Mouse (Mus musculus) gastrocnemius, postnatal 14 days (tissue): ENCODE data around the gene 2010111I01Rik. TPM values are rescaled to one million over a fixed set of nuclear protein-coding genes. Genes with fewer than 3 reads are reported as not detected.
A peak's percentile ranks its signal among the peaks of the same experiment; 100 is the strongest.

Source experiments
- DNase-seq: peaks from one replicate; pipeline ENCODE4 v3.0.0; 2021; ENCODE audit warnings: mixed read lengths
- intact Hi-C: fragments of 180-260 bp; cut with DNase I; formaldehyde crosslinking; loops from one replicate; pipeline ENCODE4 v1.15.1; 2025; ENCODE audit warnings: low total_unique reads
- total RNA-seq, 2 experiments: library from RNA; stranded (reverse); gene quantifications; 2 replicates each; pipeline ENCODE4 v1.2.3; 2021

The 2010111I01Rik gene
- total RNA-seq, 2 experiments from 2014 or later: 54.1 to 54.3 TPM

- DNase-seq: no peak
- intact Hi-C loops: no loop called here
These were observed 295.4 kb downstream of the 2010111I01Rik start for GRCm38 (mm10) chr13:63260133-63260532.

DNA sequence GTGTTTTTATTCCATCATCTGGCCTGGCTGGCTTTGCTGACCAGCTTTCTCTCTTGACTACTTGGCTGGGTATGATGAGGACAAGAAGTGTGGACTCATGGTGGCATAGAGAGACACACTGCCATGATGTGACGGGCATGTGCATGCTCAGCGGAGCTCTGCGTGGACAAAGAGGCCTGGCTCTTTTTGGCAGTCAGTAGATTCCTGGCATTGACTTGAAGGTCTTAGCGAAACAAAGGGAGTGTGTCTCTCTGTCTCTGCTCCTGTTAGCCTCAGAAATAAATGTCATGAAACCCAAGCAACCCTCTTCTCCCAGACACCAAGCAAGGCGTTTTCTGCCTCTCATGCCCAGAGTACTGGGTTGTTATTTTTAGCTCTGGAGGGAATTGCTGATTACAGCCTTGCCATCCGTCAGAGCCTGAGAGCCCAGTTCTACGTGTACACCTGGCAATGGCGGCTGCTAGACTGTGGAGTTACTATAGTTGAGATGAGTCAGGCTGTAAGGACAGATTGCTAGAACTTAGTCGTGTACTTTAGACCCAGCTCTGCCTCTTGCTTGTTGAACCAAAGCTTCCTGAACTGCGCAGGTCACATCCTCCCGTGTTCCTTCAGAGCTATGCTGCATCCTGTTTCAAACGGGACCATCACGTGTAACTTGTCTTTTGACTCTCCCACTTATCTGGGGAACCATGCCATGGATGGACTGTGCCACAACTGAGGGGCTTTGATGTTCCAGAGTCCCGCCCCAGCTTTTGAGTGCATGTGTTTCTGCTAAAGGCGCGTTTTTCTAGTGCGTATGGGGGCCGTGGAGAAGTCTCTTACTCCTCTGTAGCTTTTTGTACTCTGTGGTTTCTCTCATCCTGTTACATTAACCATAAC is 296.3 kb downstream of the 2010111I01Rik start:
- no peak for DNase-seq
- intact Hi-C loops: no loop called here

DNA sequence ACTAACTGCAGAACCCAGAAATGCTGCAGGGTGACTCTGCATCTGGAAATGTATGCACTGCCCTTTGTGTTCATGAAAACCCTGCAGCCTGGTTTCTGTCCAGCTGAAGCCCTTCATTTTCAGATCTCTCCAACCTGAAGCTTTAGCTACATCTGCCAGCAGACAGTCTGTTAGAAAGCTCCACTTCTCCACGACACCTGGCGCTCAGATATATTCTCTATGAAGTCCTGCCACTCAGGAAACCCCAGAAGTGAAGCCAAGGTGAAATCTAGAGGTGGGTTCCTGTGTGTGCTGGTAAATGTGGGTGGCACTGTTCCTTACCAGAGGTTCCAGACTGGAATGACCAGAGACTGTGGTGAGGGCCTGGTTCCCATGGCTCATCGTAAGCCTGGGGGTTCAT is 297.0 kb downstream of the 2010111I01Rik start:
- DNase-seq: no peak
- intact Hi-C loops: no loop called here

GRCm38 (mm10) chr13:63262168-63262957 is 297.7 kb downstream of the 2010111I01Rik start:
- no peak for DNase-seq
- intact Hi-C loops: no loop called here

GRCm38 (mm10) chr13:63268371-63268770 is 303.7 kb downstream of the 2010111I01Rik start:
- intact Hi-C loops: no loop called here
- DNase-seq: no peak

GRCm38 (mm10) chr13:63268776-63269175 is 304.1 kb downstream of the 2010111I01Rik start:
- DNase-seq: no peak
- intact Hi-C loops: no loop called here

DNA sequence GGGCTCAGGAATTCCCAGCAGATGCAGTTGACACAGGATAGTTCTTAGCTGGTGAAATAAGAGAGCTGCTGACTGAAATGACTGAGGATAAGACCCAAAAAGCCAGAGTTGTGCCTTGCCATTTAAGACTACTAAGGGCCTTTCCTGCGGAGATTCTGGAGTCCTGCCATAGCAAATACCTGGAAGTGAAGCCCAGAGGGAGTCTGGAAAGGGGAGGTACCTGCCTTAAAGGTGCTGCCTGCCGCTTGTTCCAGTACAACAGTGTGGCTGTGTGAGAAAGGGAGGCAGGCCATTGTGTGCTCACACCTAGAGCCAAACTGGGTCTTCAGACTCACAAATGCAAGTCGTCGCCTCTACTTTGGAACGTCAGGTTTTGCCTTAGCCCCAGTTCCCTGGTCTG is 305.5 kb downstream of the 2010111I01Rik start:
- intact Hi-C loops: no loop called here
- DNase-seq: no peak

DNA sequence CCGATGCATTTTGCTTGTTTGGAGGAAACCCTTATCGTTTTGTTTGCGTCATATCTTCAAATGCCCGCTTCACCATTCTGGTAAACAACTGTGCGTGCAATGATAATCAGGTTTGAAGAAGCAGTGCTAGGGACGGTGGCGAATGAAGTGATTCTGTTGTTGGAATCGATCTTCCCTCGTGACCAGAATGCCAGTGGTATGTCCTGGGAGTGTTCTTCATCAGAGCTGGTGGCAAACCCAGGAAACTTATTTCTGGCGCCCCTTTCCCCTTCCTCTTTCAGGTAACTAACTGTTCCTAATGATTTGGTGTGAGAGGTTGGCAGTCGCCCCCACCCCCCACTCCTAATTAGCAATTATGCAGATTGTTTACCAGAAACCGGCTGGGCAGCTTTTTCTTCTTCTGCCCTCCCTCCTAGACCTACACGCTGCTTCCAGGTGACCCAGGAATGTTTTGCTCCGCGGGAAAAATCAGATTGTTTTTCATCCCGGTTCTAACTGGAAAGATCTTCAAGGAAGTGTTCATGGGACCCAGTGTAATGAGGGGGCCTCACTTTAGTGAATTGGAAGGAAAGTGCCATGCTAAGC is 307.4 kb downstream of the 2010111I01Rik start:
- intact Hi-C loops: no loop called here
- DNase-seq: no peak

GRCm38 (mm10) chr13:63272602-63273229 is 308.0 kb downstream of the 2010111I01Rik start:
- DNase-seq: peak; percentile 66
- intact Hi-C loops: no loop called here

DNA sequence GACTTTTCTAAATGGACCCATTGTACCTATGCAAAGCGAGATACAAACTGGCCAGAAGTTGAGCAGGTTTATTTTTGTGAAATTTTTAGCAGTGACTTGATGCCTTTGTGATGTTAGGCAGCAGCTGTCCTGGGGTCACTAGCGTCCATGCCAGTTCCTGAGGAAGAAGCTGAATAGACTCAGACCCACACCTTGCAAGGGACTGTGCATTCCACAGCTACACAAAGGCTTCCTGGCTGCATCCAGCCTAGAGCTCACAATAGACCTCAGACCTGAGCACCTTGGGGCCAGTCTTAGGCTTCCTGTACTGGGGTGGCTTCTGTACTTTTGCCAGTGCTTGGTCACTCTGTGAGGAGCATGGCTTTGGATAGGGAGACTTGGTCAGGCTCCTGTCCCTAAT is 309.2 kb downstream of the 2010111I01Rik start:
- intact Hi-C loops: no loop called here
- DNase-seq: no peak

DNA sequence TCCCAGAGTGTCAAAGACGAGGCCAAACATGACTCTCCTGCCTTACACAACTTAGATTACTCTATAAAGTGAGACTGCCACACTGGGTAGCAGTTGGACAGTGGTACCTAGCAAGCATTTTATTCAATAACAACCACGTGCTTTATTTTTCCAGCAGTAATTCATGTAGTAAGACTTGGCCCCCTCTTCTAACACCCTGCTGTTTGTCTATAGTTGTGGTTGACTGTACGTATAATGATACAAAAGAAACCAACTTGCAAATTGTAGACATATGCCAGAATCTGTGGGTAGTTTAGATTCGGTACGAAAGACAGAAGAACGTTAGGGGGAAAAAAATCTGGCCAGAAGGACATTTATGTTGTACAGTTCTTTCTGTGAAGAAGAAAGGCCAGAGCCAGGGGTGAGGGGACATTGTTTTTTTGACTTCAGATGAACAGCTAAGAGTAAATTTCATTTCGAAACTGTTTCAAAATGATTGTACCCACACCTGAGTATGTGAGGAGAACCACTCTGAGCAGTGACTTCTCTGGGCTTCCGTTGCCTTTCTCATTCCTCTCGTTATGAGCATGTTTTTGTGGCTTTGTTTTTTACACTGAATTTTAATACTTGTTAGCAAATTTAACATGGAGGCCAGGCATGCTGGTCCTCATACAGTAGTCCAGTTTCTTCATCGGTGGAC is 309.9 kb downstream of the 2010111I01Rik start:
- DNase-seq: no peak
- intact Hi-C loops: no loop called here

DNA sequence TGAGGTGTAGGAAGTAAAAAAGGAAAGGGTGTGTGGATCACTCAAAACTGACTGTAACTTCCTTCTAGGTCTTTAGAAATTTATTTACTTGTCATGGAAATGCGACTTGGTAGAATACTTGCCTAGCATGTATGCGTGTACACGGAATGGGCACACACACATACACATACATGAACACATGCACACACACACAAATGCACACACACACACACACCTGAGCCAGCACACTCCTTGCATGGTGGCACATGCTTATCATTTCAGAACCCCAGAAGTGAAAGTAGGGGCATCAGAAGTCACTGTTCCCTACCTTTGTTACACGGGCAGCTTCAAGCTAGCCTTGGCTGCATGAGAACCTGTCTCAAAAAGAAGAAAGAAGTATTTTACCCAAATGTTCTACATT is 311.7 kb downstream of the 2010111I01Rik start:
- intact Hi-C loops: no loop called here
- no peak for DNase-seq

DNA sequence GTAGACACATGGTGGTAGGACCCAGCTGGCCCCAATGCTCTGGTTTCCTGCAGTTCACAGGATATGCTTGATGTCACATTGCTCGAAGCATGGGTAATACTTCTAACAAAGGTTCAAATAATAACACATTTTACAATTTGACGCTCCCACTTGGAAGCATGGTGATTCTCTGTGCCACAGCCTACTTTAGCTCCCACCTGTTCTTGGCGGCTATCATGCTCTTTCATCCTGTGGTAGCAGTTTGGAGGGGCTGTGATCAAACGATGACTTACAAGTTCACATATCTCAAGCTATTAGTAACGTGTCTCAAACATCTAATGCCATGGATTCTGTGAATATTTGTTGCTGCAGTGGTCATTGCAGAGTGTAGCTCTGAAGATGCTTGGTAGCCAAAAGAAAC is 312.6 kb downstream of the 2010111I01Rik start:
- intact Hi-C loops: no loop called here
- DNase-seq: no peak

- intact Hi-C loops: no loop called here
- DNase-seq: no peak
These were observed 313.5 kb downstream of the 2010111I01Rik start for GRCm38 (mm10) chr13:63278141-63278631.

- intact Hi-C loops: no loop called here
- peak; percentile 63 for DNase-seq
These were observed 314.2 kb downstream of the 2010111I01Rik start for GRCm38 (mm10) chr13:63278796-63279475.

- intact Hi-C loops: no loop called here
- no peak for DNase-seq
These were observed 315.1 kb downstream of the 2010111I01Rik start for GRCm38 (mm10) chr13:63279807-63280206.

GRCm38 (mm10) chr13:63280344-63280743 is 315.7 kb downstream of the 2010111I01Rik start:
- intact Hi-C loops: no loop called here
- DNase-seq: no peak

DNA sequence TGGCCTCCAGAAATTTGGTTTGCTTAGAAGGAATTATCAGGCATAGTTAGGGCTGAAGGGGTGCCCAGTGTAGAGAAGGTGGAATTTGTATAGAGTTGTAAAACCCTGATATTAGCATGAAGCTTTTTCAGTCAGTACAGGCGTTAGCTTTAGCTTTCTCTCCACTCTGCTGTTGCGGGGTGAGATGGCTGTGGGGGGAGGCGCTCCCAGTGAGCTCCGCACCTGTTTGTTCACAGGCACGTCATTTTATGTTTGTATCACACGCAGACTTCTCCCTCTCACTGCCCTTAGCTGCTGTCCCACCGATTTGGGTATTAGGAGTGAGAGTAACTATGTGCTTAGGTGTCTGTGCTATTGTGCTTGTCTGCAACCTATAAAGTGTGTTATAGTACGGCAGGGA is 316.5 kb downstream of the 2010111I01Rik start:
- intact Hi-C loops: no loop called here
- no peak for DNase-seq

GRCm38 (mm10) chr13:63283236-63283635 is 318.5 kb downstream of the 2010111I01Rik start:
- intact Hi-C loops: no loop called here
- DNase-seq: no peak
